9 mouse cellular contexts compared by ENCODE assay signal in genomic region chr8:123832757-123833156, GRCm38 (mm10). TPM values are rescaled to one million over a fixed set of nuclear protein-coding genes. Genes with fewer than 3 reads are reported as not detected.
DNase-seq lines count a peak whose midpoint lies in the region; ATAC-seq lines count a peak whose summit lies in the region.
"Had no signal": no experiment of that assay in that cellular context is flagged by ENCODE, and none has a peak within 500 bp of the region (broad histone marks: within the 10 kb centered on the region; RNA-seq: fewer than 3 reads in every experiment).

No protein-coding gene starts in this region.

- H3K4me1 ChIP-seq in heart, embryonic 10.5 days, result no peaks in the 10 kb centered on the region
- no peaks in the 10 kb centered on the region for H3K4me1 ChIP-seq in liver, embryonic 13.5 days (replicated peaks)
- H3K4me1 ChIP-seq: stomach, embryonic 15.5 days had no signal

- H3K4me3 ChIP-seq in heart, embryonic 10.5 days, result no peak overlapping the region
- H3K4me3 ChIP-seq in liver, embryonic 13.5 days (replicated peaks), result no peak overlapping the region
- H3K4me3 ChIP-seq: stomach, embryonic 15.5 days had no signal

- no peak overlapping the region for H3K4me2 ChIP-seq in liver, embryonic 13.5 days
- H3K4me2 ChIP-seq: stomach, embryonic 15.5 days had no signal

- ATAC-seq in erythroblast, adult 5-6 weeks (replicated peaks; ENCODE audit: low FRiP score, poor library complexity, severe bottlenecking), result 0 out of 2 replicates have a peak, but pooled peaks have one; percentile 50
- no peak for ATAC-seq in liver, embryonic 13.5 days (ENCODE audit: low read depth)

- H3K27me3 ChIP-seq in heart, embryonic 10.5 days (ENCODE audit: insufficient read depth, poor library complexity, severe bottlenecking), result no peaks in the 10 kb centered on the region
- H3K27me3 ChIP-seq in liver, embryonic 13.5 days, result no peaks in the 10 kb centered on the region
- H3K27me3 ChIP-seq in splenic B cell, adult 2 months (ENCODE audit: control insufficient read depth, insufficient read depth, low read length, poor library complexity, severe bottlenecking), result no peaks in the 10 kb centered on the region
- H3K27me3 ChIP-seq: stomach, embryonic 15.5 days had no signal

- no peak overlapping the region for H3K27ac ChIP-seq in heart, embryonic 10.5 days
- no peak overlapping the region for H3K27ac ChIP-seq in liver, embryonic 13.5 days
- H3K27ac ChIP-seq: stomach, embryonic 15.5 days had no signal

- 95% methylated on average over 4 of the region's 4 CpGs for WGBS in heart, embryonic 10.5 days
- 89% methylated on average over 4 of the region's 4 CpGs for WGBS in liver, embryonic 13.5 days (ENCODE audit: insufficient replicate concordance)

- no peaks in the 10 kb centered on the region for H3K9me3 ChIP-seq in heart, embryonic 10.5 days
- no peaks in the 10 kb centered on the region for H3K9me3 ChIP-seq in liver, embryonic 13.5 days (replicated peaks)
- H3K9me3 ChIP-seq: stomach, embryonic 15.5 days had no signal

- no peak overlapping the region for H3K9ac ChIP-seq in liver, embryonic 13.5 days
- H3K9ac ChIP-seq: stomach, embryonic 15.5 days had no signal

- H3K36me3 ChIP-seq in heart, embryonic 10.5 days, result peaks cover 97% of the 10 kb centered on the region
- H3K36me3 ChIP-seq in liver, embryonic 13.5 days, result peaks cover 84% of the 10 kb centered on the region
- H3K36me3 ChIP-seq in splenic B cell, adult 2 months (ENCODE audit: control insufficient read depth, insufficient read depth, low read length, poor library complexity, severe bottlenecking), result no peaks in the 10 kb centered on the region

- peak; percentile 38 for DNase-seq in heart, adult 8-10 months (ENCODE audit: low spot score)
- no peak for DNase-seq in heart, embryonic 10.5 days (ENCODE audit: low spot score)
- DNase-seq in 416B (ENCODE audit: low read depth) (peak; percentile 65), NIH3T3 (ENCODE audit: low read depth) (peak; percentile 72)
- DNase-seq in liver, embryonic 13.5 days, result peak; percentile 51
- peak; percentile 62 for DNase-seq in splenic B cell, adult 2 months (ENCODE audit: low read depth, low spot score)
- no peak for DNase-seq in right cerebral cortex, postnatal 36 days (ENCODE audit: low spot score in 2 of 2)

RNA-seq across cellular contexts. Expression of gene Rab4a, which starts 27.0 kb away (rescaled TPM):
- 10 to 100 TPM in 3 of 4 experiments, 1 to 10 TPM in 1; 9.4 to 14.1 (median 11.6) TPM for total RNA-seq in heart, adult 8-10 months (2022)
- 65.9 and 68.9 TPM in 2 replicates for polyA plus RNA-seq in heart, embryonic 10.5 days (2016; fragmentation: Nextera tagmentation; extraction: Ambion mirVana)
- 2.1 and 8.5 TPM in 2 replicates for total RNA-seq in erythroblast, adult 5-6 weeks (2015; ENCODE audit: low replicate concordance)
- total RNA-seq in erythroblast, adult 5-6 weeks (2017; ENCODE audit: low replicate concordance), result 1.7 and 2.6 TPM in 2 replicates
- 30.8 and 31.7 TPM in 2 replicates for polyA plus RNA-seq in liver, embryonic 13.5 days (2015; fragmentation: Nextera tagmentation; extraction: Ambion mirVana)

RNA-seq across cellular contexts. Expression of gene Ccsap, which starts 27.3 kb away (rescaled TPM):
- total RNA-seq in heart, adult 8-10 months (2022), result 1 to 10 TPM in 1 of 4 experiments, under 1 TPM in 3; 0.44 to 1.4 (median 0.87) TPM
- 3.7 and 4.0 TPM in 2 replicates for polyA plus RNA-seq in heart, embryonic 10.5 days (2016; fragmentation: Nextera tagmentation; extraction: Ambion mirVana)
- 7.9 and 9.0 TPM in 2 replicates for total RNA-seq in erythroblast, adult 5-6 weeks (2015; ENCODE audit: low replicate concordance)
- 9.8 and 11.9 TPM in 2 replicates for total RNA-seq in erythroblast, adult 5-6 weeks (2017; ENCODE audit: low replicate concordance)
- polyA plus RNA-seq in liver, embryonic 13.5 days (2015; fragmentation: Nextera tagmentation; extraction: Ambion mirVana), result 2.3 and 2.7 TPM in 2 replicates

Comparison
In these comparisons a context has a peak if more than half of its experiments do, and no peak if none do; other contexts are left out.
1. DNase-seq: peak in heart, adult 8-10 months (single experiment), 416B (single experiment), NIH3T3 (single experiment), liver, embryonic 13.5 days (single experiment) and splenic B cell, adult 2 months (single experiment); none in heart, embryonic 10.5 days (single experiment) and right cerebral cortex, postnatal 36 days (0 of 2).